In genomic region chr6:121183414-121184173, GRCm38 (mm10) we compare ENCODE assay signal across 8 mouse cellular contexts. TPM values are rescaled to one million over a fixed set of nuclear protein-coding genes. Genes with fewer than 3 reads are reported as not detected.
A peak's percentile ranks its signal among the peaks of the same experiment; 100 is the strongest.
DNase-seq lines count a peak whose midpoint lies in the region; ATAC-seq and TF ChIP-seq lines count a peak whose summit lies in the region.

Pex26 (plus strand) TSS chr6:121183667.

- peak; percentile 84 for ATAC-seq in embryonic facial prominence, embryonic 13.5 days (ENCODE audit: insufficient number of reproducible peaks, insufficient read depth, low FRiP score, low TSS enrichment, low read depth)
- peak; percentile 93 for ATAC-seq in limb, embryonic 13.5 days (ENCODE audit: low FRiP score, low read depth)
- ATAC-seq in midbrain, embryonic 16.5 days, result peak; percentile 93

- H3K9me3 ChIP-seq in embryonic facial prominence, embryonic 13.5 days, result no peaks in the 10 kb centered on the region
- H3K9me3 ChIP-seq in limb, embryonic 13.5 days, result no peaks in the 10 kb centered on the region
- H3K9me3 ChIP-seq in midbrain, embryonic 16.5 days (replicated peaks; ENCODE audit: control insufficient read depth, low read length, poor library complexity, severe bottlenecking), result no peaks in the 10 kb centered on the region

- peak within 1 kb of the TSS; percentile 85 for H3K4me2 ChIP-seq in embryonic facial prominence, embryonic 13.5 days
- H3K4me2 ChIP-seq in limb, embryonic 13.5 days (replicated peaks), result peak within 1 kb of the TSS; percentile 97
- H3K4me2 ChIP-seq in midbrain, embryonic 16.5 days (ENCODE audit: low read length), result peak within 1 kb of the TSS; percentile 75

- H3K4me3 ChIP-seq in embryonic facial prominence, embryonic 13.5 days, result peak within 1 kb of the TSS; percentile 68
- peak within 1 kb of the TSS; percentile 89 for H3K4me3 ChIP-seq in heart, adult 2 months
- peak within 1 kb of the TSS; percentile 80 for H3K4me3 ChIP-seq in limb, embryonic 13.5 days
- H3K4me3 ChIP-seq in midbrain, embryonic 16.5 days (ENCODE audit: low read depth, low read length), result peak within 1 kb of the TSS; percentile 78

- WGBS in embryonic facial prominence, embryonic 13.5 days, result under 1% methylated on average over 32 of the region's 32 CpGs
- 1% methylated on average over 32 of the region's 32 CpGs for WGBS in heart, adult 2 months
- 2% methylated on average over 32 of the region's 32 CpGs for WGBS in limb, embryonic 13.5 days
- WGBS in midbrain, embryonic 16.5 days, result 1% methylated on average over 32 of the region's 32 CpGs

- H3K27me3 ChIP-seq in embryonic facial prominence, embryonic 13.5 days, result no peaks in the 10 kb centered on the region
- no peaks in the 10 kb centered on the region for H3K27me3 ChIP-seq in heart, adult 2 months (ENCODE audit: control insufficient read depth, insufficient read depth, low read length)
- H3K27me3 ChIP-seq in limb, embryonic 13.5 days, result no peaks in the 10 kb centered on the region
- H3K27me3 ChIP-seq in midbrain, embryonic 16.5 days (ENCODE audit: control insufficient read depth, insufficient read depth, low read depth, low read length), result no peaks in the 10 kb centered on the region

- no peak for TF ChIP-seq EP300 in heart, adult 2 months (IDR thresholded peaks at IDR 0.05; ENCODE audit: insufficient read depth, low read depth, low read length)

- TF ChIP-seq CTCF in heart, adult 2 months (IDR thresholded peaks at IDR 0.05), result no peak

- intact Hi-C loops in heart, adult 2 months (cut with DNase I), result loop anchor here (2.0 kb wide), 1 partner anchor 349 kb away; no protein-coding TSS in a partner anchor

- peak within 1 kb of the TSS; percentile 75 for H3K9ac ChIP-seq in embryonic facial prominence, embryonic 13.5 days
- peak within 1 kb of the TSS; percentile 81 for H3K9ac ChIP-seq in heart, adult 2 months (ENCODE audit: low read depth, low read length)
- peak within 1 kb of the TSS; percentile 78 for H3K9ac ChIP-seq in limb, embryonic 13.5 days
- peak within 1 kb of the TSS; percentile 83 for H3K9ac ChIP-seq in midbrain, embryonic 16.5 days (ENCODE audit: low read depth, low read length)

- peaks cover 19% of the 10 kb centered on the region for H3K4me1 ChIP-seq in embryonic facial prominence, embryonic 13.5 days
- H3K4me1 ChIP-seq in heart, adult 2 months (ENCODE audit: control insufficient read depth, insufficient read depth, low read length), result peaks cover 4% of the 10 kb centered on the region
- peaks cover 17% of the 10 kb centered on the region for H3K4me1 ChIP-seq in limb, embryonic 13.5 days
- H3K4me1 ChIP-seq in midbrain, embryonic 16.5 days (ENCODE audit: control insufficient read depth, insufficient read depth, low read length), result peaks cover 18% of the 10 kb centered on the region

- H3K27ac ChIP-seq in embryonic facial prominence, embryonic 13.5 days, result peak within 1 kb of the TSS; percentile 80
- peak within 1 kb of the TSS; percentile 78 for H3K27ac ChIP-seq in heart, adult 2 months
- peak within 1 kb of the TSS; percentile 88 for H3K27ac ChIP-seq in limb, embryonic 13.5 days
- H3K27ac ChIP-seq in midbrain, embryonic 16.5 days (ENCODE audit: low read length), result peak within 1 kb of the TSS; percentile 85

- no peaks in the 10 kb centered on the region for H3K79me2 ChIP-seq in heart, adult 2 months (replicated peaks; ENCODE audit: control insufficient read depth, insufficient read depth, low read length)

- peak; percentile 80 for TF ChIP-seq POLR2A in heart, adult 2 months (IDR thresholded peaks at IDR 0.05; ENCODE audit: insufficient read depth, low read depth, low read length)

- peak; percentile 79 for DNase-seq in 3134 (ENCODE audit: extremely low read depth, insufficient read length, low spot score)
- peak; percentile 92 to 93 for DNase-seq in adrenal gland, postnatal 36 days
- peak; percentile 92 to 94 for DNase-seq in heart, adult 2 months
- peak; percentile 90 to 92 for DNase-seq in kidney, adult 8-10 months
- DNase-seq in spleen, postnatal 10 days (ENCODE audit: low spot score in 2 of 2), result peak; percentile 91 to 95

- peaks cover 21% of the 10 kb centered on the region for H3K36me3 ChIP-seq in embryonic facial prominence, embryonic 13.5 days
- H3K36me3 ChIP-seq in heart, adult 2 months (ENCODE audit: control insufficient read depth, insufficient read depth, low read length), result no peaks in the 10 kb centered on the region
- peaks cover 22% of the 10 kb centered on the region for H3K36me3 ChIP-seq in limb, embryonic 13.5 days
- H3K36me3 ChIP-seq in midbrain, embryonic 16.5 days (ENCODE audit: control insufficient read depth, insufficient read depth, low read length), result no peaks in the 10 kb centered on the region

RNA-seq across cellular contexts. Expression of gene Pex26, which starts in this region (rescaled TPM):
- total RNA-seq in adrenal gland, postnatal 36 days (2021), result 10 to 100 TPM in 1 of 2 experiments, 1 to 10 TPM in 1; 9.6 to 11.9 TPM
- polyA plus RNA-seq in embryonic facial prominence, embryonic 13.5 days (2015; fragmentation: Nextera tagmentation; extraction: Ambion mirVana), result 10.4 and 10.8 TPM in 2 replicates
- 1 to 10 TPM; 6.0 TPM for total RNA-seq in heart, adult 2 months (2021)
- 8.3 and 10.9 TPM in 2 replicates for polyA plus RNA-seq in heart, adult 2 months (2012; rRNA removed)
- 9.4 and 10.6 TPM in 2 replicates for polyA plus RNA-seq in limb, embryonic 13.5 days (2015; fragmentation: Nextera tagmentation; extraction: Ambion mirVana)
- 17.6 and 18.6 TPM in 2 replicates for polyA plus RNA-seq in midbrain, embryonic 16.5 days (2015; fragmentation: Nextera tagmentation; extraction: Ambion mirVana)

Comparison
In these comparisons a context has a peak if more than half of its experiments do, and no peak if none do; other contexts are left out.
1. Peak in every context shown above with its lines: DNase-seq, ATAC-seq, H3K4me3 ChIP-seq and H3K27ac ChIP-seq.